Mouse (Mus musculus): Measurements from ENCODE around the gene Psmb7.

Psmb7 gene

DNA sequence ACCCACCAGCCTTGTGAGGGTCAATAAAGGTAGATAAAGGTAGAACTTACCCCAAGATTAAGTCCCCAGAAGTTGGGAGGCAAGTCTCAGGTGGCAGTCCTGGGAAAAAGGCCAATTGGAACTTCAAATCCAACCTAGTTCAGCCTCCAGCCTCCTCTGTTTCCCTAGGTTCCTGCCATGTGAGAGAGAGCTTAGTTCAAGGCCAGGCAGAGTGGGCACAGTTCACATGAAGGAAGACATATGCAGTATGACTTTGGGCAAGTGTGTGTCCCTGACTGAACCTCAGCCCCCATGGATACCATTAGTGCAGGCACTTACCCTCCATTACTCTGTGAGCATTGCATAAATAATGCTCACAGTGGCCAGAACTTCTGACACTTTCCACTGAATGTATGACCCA is 98.2 kb downstream of the Psmb7 start:
- DNase-seq (ENCODE audit: low read depth, low spot score) = no peak

DNA sequence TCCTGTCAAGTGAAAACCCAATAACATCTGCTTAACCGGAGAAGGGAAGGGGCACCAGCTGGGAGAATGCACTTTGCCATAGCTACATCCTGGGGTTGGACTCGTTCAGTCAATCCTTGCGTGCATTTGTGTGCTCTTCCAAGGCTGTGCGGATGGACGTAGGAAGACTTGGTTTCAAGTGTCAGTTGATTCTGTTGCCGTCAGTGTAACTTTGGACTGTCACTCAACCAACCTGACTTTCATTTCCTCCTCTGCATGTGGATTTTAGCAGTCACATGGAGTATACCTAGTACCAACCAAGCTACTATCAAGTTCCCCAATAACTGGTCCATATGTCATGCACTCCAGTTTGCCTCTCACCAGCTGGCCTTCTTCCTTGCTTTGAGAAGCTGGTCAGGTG is 98.9 kb downstream of the Psmb7 start:
- no peak for DNase-seq (ENCODE audit: low read depth, low spot score)

DNA sequence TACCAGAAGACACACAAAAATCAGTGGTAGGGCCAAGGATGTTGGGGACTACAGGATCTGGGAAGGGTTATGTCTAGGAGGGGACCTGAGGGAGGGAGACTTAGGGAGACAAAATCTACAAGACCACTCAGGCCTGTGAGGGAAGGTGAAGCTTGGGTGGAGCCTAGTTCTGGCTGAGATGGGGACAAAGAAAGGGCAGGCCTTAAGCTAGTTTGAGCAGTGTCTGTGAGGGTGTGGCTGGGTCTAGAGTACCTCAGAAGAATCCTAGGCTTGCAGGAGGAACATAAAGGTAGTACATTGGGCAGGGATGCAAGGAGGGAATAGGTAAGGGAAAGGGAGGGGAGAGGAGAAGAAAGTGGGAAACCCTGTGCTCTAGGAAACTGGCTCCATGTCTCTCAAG is 99.5 kb downstream of the Psmb7 start:
- DNase-seq (ENCODE audit: low read depth, low spot score) = no peak

DNA sequence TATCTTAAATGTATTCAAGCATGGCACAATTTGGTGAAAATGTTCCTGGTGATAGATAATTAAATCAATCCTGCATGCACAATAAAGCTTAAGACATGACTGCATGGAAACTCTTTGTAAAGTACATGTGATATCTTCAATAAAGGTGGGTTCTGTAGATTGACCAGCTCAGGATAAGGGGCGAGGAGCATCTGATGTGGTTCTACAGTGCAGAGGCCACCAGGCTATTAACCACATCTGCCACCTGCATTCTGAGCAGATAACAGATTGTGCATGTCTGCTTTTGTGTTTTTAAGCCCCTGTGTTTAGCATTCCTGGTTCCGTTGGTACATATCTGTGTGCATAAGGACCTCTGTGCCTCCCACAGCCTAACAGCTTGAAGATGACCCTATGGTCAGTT is 100.7 kb downstream of the Psmb7 start:
- DNase-seq (ENCODE audit: low read depth, low spot score) = no peak

DNA sequence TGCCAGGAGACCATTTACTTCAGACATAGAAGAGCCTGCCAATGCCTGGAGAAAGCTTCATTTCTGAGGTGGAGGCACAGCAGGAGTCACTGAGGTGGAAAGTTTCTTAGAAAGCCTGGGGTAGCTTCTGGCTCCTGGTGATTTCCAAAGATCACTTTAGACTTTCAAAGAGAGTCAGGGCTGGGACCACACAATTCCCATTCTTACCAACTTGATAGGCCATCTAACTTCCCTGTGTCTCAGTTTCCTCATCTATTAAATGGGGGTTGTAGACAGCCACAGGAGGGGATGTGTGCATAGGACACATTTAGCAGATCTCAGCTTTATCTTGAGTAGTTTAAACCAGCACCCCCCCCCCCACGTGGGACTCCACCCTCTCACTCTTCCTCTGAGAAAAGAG is 101.5 kb downstream of the Psmb7 start:
- DNase-seq (ENCODE audit: low read depth, low spot score) = no peak

DNA sequence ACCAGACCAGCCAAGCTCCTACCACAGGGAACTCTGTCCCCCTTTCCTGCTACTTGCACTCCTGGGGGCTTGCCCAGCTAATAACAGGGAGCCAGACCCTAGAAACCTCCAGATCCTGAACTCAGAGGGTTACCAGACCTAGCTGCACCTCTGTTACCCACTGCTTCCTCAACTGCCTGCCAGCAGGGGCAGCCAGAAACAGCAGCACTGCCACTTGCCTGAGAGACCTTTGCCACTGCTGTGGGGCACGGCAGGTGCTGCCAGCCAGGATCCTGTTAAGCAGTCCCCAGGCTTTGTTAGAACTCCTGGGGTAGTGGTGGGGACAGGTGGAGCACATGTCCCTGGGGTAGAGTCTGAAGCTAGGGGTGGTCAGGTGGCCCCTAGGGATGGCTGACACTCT is 102.3 kb downstream of the Psmb7 start:
- no peak for DNase-seq (ENCODE audit: low read depth, low spot score)

DNA sequence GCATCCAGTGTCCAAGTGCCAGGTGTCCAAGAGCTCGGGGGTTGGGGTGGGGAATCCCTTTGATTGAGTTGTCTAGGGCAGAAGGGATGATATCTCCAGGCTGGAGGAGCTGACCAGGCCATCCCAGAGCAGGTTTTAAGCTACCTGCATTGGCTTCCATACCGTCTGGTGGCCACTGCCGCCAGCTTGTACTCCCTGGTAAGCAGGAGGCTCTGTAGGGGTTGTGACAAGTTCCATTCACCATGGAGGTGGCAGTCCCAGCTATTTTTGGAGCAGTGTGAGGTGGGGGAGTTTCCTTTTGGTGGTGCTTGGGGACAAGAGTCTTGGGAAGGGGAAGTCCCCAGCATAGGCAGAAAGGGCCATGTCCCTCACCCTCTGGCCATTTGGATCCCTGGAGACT is 102.8 kb downstream of the Psmb7 start:
- no peak for DNase-seq (ENCODE audit: low read depth, low spot score)

DNA sequence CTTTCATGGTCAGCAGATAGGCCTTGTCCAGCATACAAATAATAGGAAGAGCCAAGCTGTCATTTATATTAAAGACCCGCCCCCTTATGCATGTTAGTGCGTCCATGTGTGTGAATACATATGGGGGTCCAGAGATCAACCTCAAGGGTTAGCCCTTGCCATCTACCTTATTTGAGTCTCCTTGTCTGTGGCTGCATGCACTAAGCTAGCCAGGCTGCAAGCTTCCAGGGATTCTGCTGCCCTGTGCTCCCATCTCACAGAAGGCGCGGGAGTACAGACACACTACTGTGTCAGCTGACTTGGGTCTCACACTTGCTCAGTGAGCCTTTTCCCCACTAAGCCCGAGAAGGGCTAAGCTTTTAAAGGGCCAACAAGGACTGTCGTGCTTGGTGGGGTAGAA is 103.2 kb downstream of the Psmb7 start:
- no peak for DNase-seq (ENCODE audit: low read depth, low spot score)

DNA sequence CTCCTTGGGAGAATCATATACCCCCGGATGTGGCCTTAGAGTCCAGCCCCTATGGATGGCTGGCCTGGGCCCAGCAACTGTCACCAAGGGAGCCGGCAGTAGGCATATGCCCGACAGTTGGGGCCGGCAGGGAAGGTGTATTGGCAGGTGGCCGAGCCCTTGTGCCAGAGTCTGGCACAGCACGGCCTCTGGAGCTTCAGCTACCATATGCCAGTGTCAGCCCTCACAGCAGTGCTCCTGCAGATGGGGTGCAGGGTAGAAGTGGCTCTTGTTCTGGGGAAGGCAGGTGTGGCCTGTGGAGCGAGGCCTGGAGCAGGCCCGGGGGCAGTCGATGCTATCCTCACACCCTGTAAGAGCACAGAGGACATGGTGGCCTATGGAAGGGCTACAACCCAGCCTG is 104.2 kb downstream of the Psmb7 start:
- DNase-seq (ENCODE audit: low read depth, low spot score) = no peak

All from CD4-positive, CD25-positive, alpha-beta regulatory T cell, adult 2 months (primary cell).